Mouse (Mus musculus) limb, embryonic 14.5 days (tissue): ENCODE measurements at regions not wholly inside any gene's neighbourhood (a gene's known extent, or its start where the extent isn't known, plus 50 kb on each side); places are given as distances from the start of the nearest gene placed in this dataset. TPM values are rescaled to one million over a fixed set of nuclear protein-coding genes. Genes with fewer than 3 reads are reported as not detected.

Source experiments
- ATAC-seq: fragments of 200-750 bp; cut with Nextera tagmentation; 2 replicates; pipeline ENCODE4 v1.8.0; 2017; ENCODE audit warnings: low read depth, moderate number of reproducible peaks, moderate TSS enrichment; ENCODE audit not compliant: low FRiP score
- DNase-seq: peaks from one replicate; pipeline ENCODE4 v3.0.0-alpha.2; 2015; ENCODE audit warnings: low spot score
- H3K27ac ChIP-seq: fragments of 300-500 bp; sonication (generic); replicated peaks from 2 replicates; pipeline ENCODE4 v1.5.1; 2014; ENCODE audit warnings: low read depth, mild to moderate bottlenecking, low read length, moderate library complexity, mixed read lengths
- H3K27me3 ChIP-seq: fragments of 300-500 bp; sonication (generic); 2 replicates; pipeline ENCODE4 v1.6.1; 2014; ENCODE audit warnings: low read length, mixed read lengths; ENCODE audit not compliant: control insufficient read depth, insufficient read depth
- H3K36me3 ChIP-seq: fragments of 300-500 bp; sonication (generic); 2 replicates; pipeline ENCODE4 v1.6.1; 2014; ENCODE audit warnings: mild to moderate bottlenecking, low read length, moderate library complexity, mixed read lengths; ENCODE audit not compliant: control insufficient read depth, insufficient read depth
- H3K4me1 ChIP-seq: fragments of 300-500 bp; sonication (generic); 2 replicates; pipeline ENCODE4 v1.6.1; 2014; ENCODE audit warnings: antibody characterized with exemption, low read length, mixed read lengths; ENCODE audit not compliant: control insufficient read depth, insufficient read depth
- H3K4me2 ChIP-seq: fragments of 300-500 bp; sonication (generic); replicated peaks from 2 replicates; pipeline ENCODE4 v1.6.1; 2014; ENCODE audit warnings: low read depth, mild to moderate bottlenecking, low read length, moderate library complexity; ENCODE audit not compliant: severe bottlenecking
- H3K4me3 ChIP-seq: fragments of 300-500 bp; sonication (generic); replicated peaks from 2 replicates; pipeline ENCODE4 v1.5.1; 2014; ENCODE audit warnings: low read length
- H3K9ac ChIP-seq: fragments of 300-500 bp; sonication (generic); 2 replicates; pipeline ENCODE4 v1.6.1; 2014; ENCODE audit warnings: mild to moderate bottlenecking, low read depth, low read length, moderate library complexity; ENCODE audit not compliant: severe bottlenecking
- H3K9me3 ChIP-seq: fragments of 300-500 bp; sonication (generic); 2 replicates; pipeline ENCODE4 v1.6.1; 2016; ENCODE audit warnings: low read length; ENCODE audit not compliant: control insufficient read depth
- POLR2A ChIP-seq: fragments of 200-500 bp; IDR thresholded peaks from 2 replicates; pipeline ENCODE4 v1.8.0; 2012; ENCODE audit warnings: inconsistent platforms, mild to moderate bottlenecking, moderate library complexity, borderline replicate concordance; ENCODE audit not compliant: insufficient read depth, insufficient read length; ENCODE audit errors: extremely low read depth
- WGBS: fragments of 180-500 bp; shearing (Covaris S2); extraction: QIAGEN DNeasy Blood & Tissue Kit; methylation state at CpG from one replicate; pipeline ENCODE4 v1.1.7; 2014; 5-methylcytosine and 5-hydroxymethylcytosine counted together
- microRNA-seq: library from miRNA; unstranded; fragments of <30 nt; microRNA quantifications from one replicate; pipeline ENCODE4, GENCODE M21; 2016

DNA sequence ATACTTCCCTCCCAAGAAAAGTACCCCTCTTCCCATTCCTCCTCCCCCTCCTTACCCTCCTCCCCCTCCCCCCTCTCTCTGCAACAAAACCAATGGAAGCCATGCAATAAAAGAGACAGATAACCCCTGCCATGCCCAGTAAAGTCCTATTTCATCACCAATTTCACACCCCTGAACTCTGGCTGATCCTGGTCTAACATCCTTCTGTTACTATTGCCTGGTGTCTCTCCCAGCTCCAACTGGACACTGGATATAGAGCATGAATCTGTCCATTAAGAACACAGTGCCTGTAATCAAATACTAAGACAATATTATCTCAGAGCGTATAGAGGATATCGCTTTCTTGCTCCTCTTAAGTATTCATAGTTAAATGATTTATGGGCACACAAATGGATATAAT lies 210.1 kb downstream of the Epha4 start:
- no peak overlapping the region for H3K27ac ChIP-seq
- H3K4me3 ChIP-seq, result no peak overlapping the region
- no peak for TF ChIP-seq POLR2A
- 92% methylated on average over 2 of the region's 2 CpGs for WGBS
- H3K36me3 ChIP-seq, result no peaks in the 10 kb centered on the region
- no peak for ATAC-seq
- no peaks in the 10 kb centered on the region for H3K9me3 ChIP-seq
- DNase-seq, result no peak
- H3K4me2 ChIP-seq, result no peak overlapping the region
- no peak overlapping the region for H3K9ac ChIP-seq
- no peaks in the 10 kb centered on the region for H3K27me3 ChIP-seq
- H3K4me1 ChIP-seq, result no peaks in the 10 kb centered on the region

GRCm38 (mm10) chr1:77307745-77308144 lies 207.1 kb downstream of the Epha4 start:
- ATAC-seq (no peak), DNase-seq (peak; percentile 35)
- H3K27ac ChIP-seq, result no peak overlapping the region
- H3K4me3 ChIP-seq, result no peak overlapping the region
- no peak for TF ChIP-seq POLR2A
- no peaks in the 10 kb centered on the region for H3K36me3 ChIP-seq
- WGBS, result 47% methylated on average over 4 of the region's 4 CpGs
- H3K4me2 ChIP-seq, result no peak overlapping the region
- no peaks in the 10 kb centered on the region for H3K9me3 ChIP-seq
- H3K4me1 ChIP-seq, result no peaks in the 10 kb centered on the region
- H3K9ac ChIP-seq, result no peak overlapping the region
- no peaks in the 10 kb centered on the region for H3K27me3 ChIP-seq

- DNase-seq (no peak), ATAC-seq (no peak)
- no peak overlapping the region for H3K27ac ChIP-seq
- H3K4me3 ChIP-seq, result no peak overlapping the region
- no peak for TF ChIP-seq POLR2A
- no peak overlapping the region for H3K4me2 ChIP-seq
- H3K9me3 ChIP-seq, result no peaks in the 10 kb centered on the region
- H3K27me3 ChIP-seq, result no peaks in the 10 kb centered on the region
- H3K36me3 ChIP-seq, result no peaks in the 10 kb centered on the region
- H3K9ac ChIP-seq, result no peak overlapping the region
- H3K4me1 ChIP-seq, result peaks cover 3% of the 10 kb centered on the region
- 41% methylated on average over 3 of the region's 3 CpGs for WGBS
Measured at GRCm38 (mm10) chr1:77313119-77313518, 201.8 kb downstream of the Epha4 start.

- Histone ChIP-seq H3K4me1 (peaks cover 3% of the 10 kb centered on the region), H3K27me3 (no peaks in the 10 kb centered on the region), H3K27ac (no peak overlapping the region), H3K36me3 (no peaks in the 10 kb centered on the region), H3K4me2 (no peak overlapping the region), H3K9ac (no peak overlapping the region), H3K4me3 (no peak overlapping the region), H3K9me3 (no peaks in the 10 kb centered on the region)
- DNase-seq, result no peak
- no peak for TF ChIP-seq POLR2A
- ATAC-seq, result no peak
- WGBS, result 52% methylated on average over 3 of the region's 3 CpGs
Measured at GRCm38 (mm10) chr1:77315347-77315746, 199.5 kb downstream of the Epha4 start.

DNA sequence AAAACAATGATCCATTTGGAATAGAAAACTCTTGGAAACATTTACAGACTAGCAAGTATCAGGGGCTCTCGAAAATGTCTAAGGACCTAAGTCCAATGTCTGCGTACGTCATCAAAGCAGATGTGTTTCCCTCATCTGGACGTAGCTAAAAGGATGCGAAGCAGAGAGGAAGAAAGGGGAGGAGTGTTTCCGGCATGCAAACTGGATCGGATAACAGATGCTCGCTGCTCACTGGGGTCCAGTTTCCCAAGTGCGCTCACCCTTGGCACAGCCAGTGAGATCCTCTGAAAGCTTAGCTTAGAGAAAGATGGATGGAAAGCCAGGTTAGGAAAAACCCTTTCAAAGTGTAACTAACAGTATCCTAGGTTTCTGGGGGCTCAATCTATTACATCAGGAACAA lies 198.7 kb downstream of the Epha4 start:
- TF ChIP-seq POLR2A, result no peak
- 19% methylated on average over 9 of the region's 9 CpGs for WGBS
- no peaks in the 10 kb centered on the region for H3K9me3 ChIP-seq
- H3K9ac ChIP-seq, result no peak overlapping the region
- ATAC-seq (no peak), DNase-seq (peak; percentile 33)
- no peak overlapping the region for H3K4me3 ChIP-seq
- H3K4me2 ChIP-seq, result no peak overlapping the region
- no peak overlapping the region for H3K27ac ChIP-seq
- H3K27me3 ChIP-seq, result no peaks in the 10 kb centered on the region
- peaks cover 3% of the 10 kb centered on the region for H3K4me1 ChIP-seq
- no peaks in the 10 kb centered on the region for H3K36me3 ChIP-seq

Small RNA genes lying in the stretch of these regions (microRNA-seq; reads per million reads assigned to microRNA genes)
- gene Mir6343, result not detected
